Mouse (Mus musculus) myocyte (in vitro differentiated cells): ENCODE data around the gene E430018J23Rik.

Experiments used
- E2F4 ChIP-seq: IDR thresholded peaks from one replicate; pipeline ENCODE4 v1.6.1; 2011; ENCODE audit warnings: mild to moderate bottlenecking, control low read depth, moderate library complexity; ENCODE audit not compliant: insufficient read depth
- POLR2A ChIP-seq: IDR thresholded peaks from one replicate; pipeline ENCODE4 v1.6.1; 2011; ENCODE audit warnings: low read depth, mild to moderate bottlenecking, control low read depth, moderate library complexity; ENCODE audit not compliant: insufficient read length
- POLR2AphosphoS2 ChIP-seq: IDR thresholded peaks from one replicate; pipeline ENCODE4 v1.6.1; 2011; ENCODE audit warnings: low read depth, control low read depth; ENCODE audit not compliant: insufficient read length
- TCF3 ChIP-seq: IDR thresholded peaks from one replicate; pipeline ENCODE4 v1.6.1; 2011; ENCODE audit warnings: low read depth, control low read depth; ENCODE audit not compliant: insufficient read length
- USF1 ChIP-seq: IDR thresholded peaks from one replicate; pipeline ENCODE4 v1.6.1; 2011; ENCODE audit warnings: low read depth, mild to moderate bottlenecking, control low read depth, moderate library complexity

DNA sequence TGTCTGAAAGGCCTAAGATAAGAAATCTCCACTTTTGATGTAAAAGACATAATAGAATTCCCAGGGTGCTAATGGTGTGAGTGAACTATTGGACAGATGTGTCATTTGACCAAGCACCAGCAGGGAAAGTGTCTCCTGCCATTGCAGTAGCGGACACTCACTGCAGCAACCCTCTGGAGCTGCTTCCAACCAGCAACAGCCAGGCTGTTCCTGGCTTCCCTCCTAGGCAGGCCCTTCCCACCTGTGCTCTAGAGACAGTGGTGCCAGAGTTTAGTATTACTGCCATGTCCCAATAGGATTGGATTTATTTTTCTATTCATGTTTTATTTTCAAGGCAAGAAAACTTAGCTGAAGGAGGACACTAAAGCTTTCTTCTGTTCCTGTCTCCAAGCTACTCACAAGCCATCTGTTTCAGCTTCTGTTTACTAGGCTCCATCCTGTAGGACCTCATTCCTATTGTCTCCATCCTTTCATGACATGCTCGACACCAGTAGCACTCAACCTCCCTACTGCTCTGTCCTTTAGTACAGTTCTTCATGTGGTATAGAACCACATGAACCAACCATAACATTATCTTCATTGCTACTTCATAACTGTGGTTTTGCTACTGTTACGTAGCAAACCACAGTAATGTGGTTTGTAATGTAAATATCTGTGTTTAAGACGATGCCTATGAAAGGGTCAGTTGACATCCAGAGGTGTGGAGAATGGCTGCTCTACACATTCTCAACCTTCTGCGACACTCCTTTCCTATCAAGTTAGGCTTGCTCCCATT lies 42.0 kb downstream of the E430018J23Rik start:
- no peak for TF ChIP-seq TCF3
- TF ChIP-seq POLR2A, result no peak
- no peak for TF ChIP-seq POLR2AphosphoS2
- no peak for TF ChIP-seq E2F4
- no peak for TF ChIP-seq USF1
